ENCODE assay signal across 22 mouse cellular contexts in genomic region chr17:55722250-55722649, GRCm38 (mm10). TPM values are rescaled to one million over a fixed set of nuclear protein-coding genes. Genes with fewer than 3 reads are reported as not detected.
DNase-seq lines count a peak whose midpoint lies in the region; ATAC-seq and TF ChIP-seq lines count a peak whose summit lies in the region.
"Had no signal": no experiment of that assay in that cellular context is flagged by ENCODE, and none has a peak within 500 bp of the region (broad histone marks: within the 10 kb centered on the region; RNA-seq: fewer than 3 reads in every experiment).

No protein-coding gene starts in this region.

- intact Hi-C loops in left cerebral cortex, postnatal 4 days (cut with DNase I), result no loop called here
- intact Hi-C loops in left cerebral cortex, adult 2 months (cut with DNase I), result no loop called here

- peak; percentile 8 for DNase-seq in left cerebral cortex, postnatal 4 days
- no peak for DNase-seq in left cerebral cortex, adult 2 months (ENCODE audit: extremely low spot score in 1 of 2, low spot score in 2 of 2)
- DNase-seq in frontal cortex, adult 2 months (ENCODE audit: extremely low spot score in 1 of 2, low spot score in 1 of 2), result no peak
- DNase-seq in layer of hippocampus, adult 8-10 months (ENCODE audit: low spot score in 2 of 2), result no peak
- DNase-seq: adrenal gland, adult 2 months; adrenal gland, postnatal 36 days; cerebellum, adult 11-12 months; cerebellum, adult 9-10 months; gastrocnemius, adult 2 months; gastrocnemius, postnatal 36 days; heart, adult 2 months had no signal

- H3K36me3 ChIP-seq in macrophage (ENCODE audit: inconsistent target), result no peaks in the 10 kb centered on the region
- H3K36me3 ChIP-seq: embryonic facial prominence, embryonic 13.5 days; forebrain, embryonic 12.5 days; heart, embryonic 15.5 days; hindbrain, embryonic 15.5 days had no signal

- no peak overlapping the region for H3K27ac ChIP-seq in left cerebral cortex, adult 2 months
- H3K27ac ChIP-seq in bone marrow macrophage, adult 2 months (ENCODE audit: insufficient read depth, low read depth, low read length), result peak overlapping the region; percentile 78
- H3K27ac ChIP-seq in brown adipose tissue, adult 24 weeks (replicated peaks; ENCODE audit: low read depth, low read length), result peak overlapping the region; percentile 80
- H3K27ac ChIP-seq in macrophage, result peak overlapping the region; percentile 61
- H3K27ac ChIP-seq: embryonic facial prominence, embryonic 13.5 days; forebrain, embryonic 12.5 days; gastrocnemius, adult 2 months; heart, adult 2 months; heart, embryonic 15.5 days; hindbrain, embryonic 15.5 days had no signal

- H3K79me2 ChIP-seq in macrophage (ENCODE audit: inconsistent target), result no peaks in the 10 kb centered on the region

- H3K4me1 ChIP-seq in bone marrow macrophage, adult 2 months (ENCODE audit: control insufficient read depth, insufficient read depth, low read length), result peaks cover 8% of the 10 kb centered on the region
- H3K4me1 ChIP-seq in brown adipose tissue, adult 24 weeks (ENCODE audit: control insufficient read depth, insufficient read depth, insufficient read length, low read length), result no peaks in the 10 kb centered on the region
- H3K4me1 ChIP-seq: embryonic facial prominence, embryonic 13.5 days; forebrain, embryonic 12.5 days; heart, embryonic 15.5 days; hindbrain, embryonic 15.5 days had no signal

- no peak for ATAC-seq in frontal cortex, adult (ENCODE audit: low TSS enrichment)
- ATAC-seq: forebrain, embryonic 16.5 days; inflammation-experienced regulatory T-cells, adult 6 months had no signal

- TF ChIP-seq POLR2A in bone marrow macrophage, adult 2 months (IDR thresholded peaks at IDR 0.05; ENCODE audit: borderline replicate concordance, low read depth, low read length), result no peak

- H3K4me3 ChIP-seq in left cerebral cortex, adult 2 months, result no peak overlapping the region
- no peak overlapping the region for H3K4me3 ChIP-seq in bone marrow macrophage, adult 2 months (ENCODE audit: insufficient read depth, low read length)
- no peak overlapping the region for H3K4me3 ChIP-seq in brown adipose tissue, adult 24 weeks (ENCODE audit: insufficient read depth, low read depth, low read length)
- H3K4me3 ChIP-seq in macrophage (ENCODE audit: inconsistent target), result no peak overlapping the region
- H3K4me3 ChIP-seq: embryonic facial prominence, embryonic 13.5 days; forebrain, embryonic 12.5 days; gastrocnemius, adult 2 months; heart, adult 2 months; heart, embryonic 15.5 days; hindbrain, embryonic 15.5 days had no signal

- no peak for TF ChIP-seq CTCF in left cerebral cortex, adult 2 months (IDR thresholded peaks at IDR 0.05)
- no peak for TF ChIP-seq CTCF in bone marrow macrophage, adult 2 months (IDR thresholded peaks at IDR 0.05; ENCODE audit: low read depth, low read length)

- 3% methylated on average over 2 of the region's 2 CpGs for WGBS in macrophage (ENCODE audit: missing documents)

RNA-seq across cellular contexts. Expression of gene Pot1b, which starts 9.8 kb away (rescaled TPM):
- 10 to 100 TPM in 1 of 2 experiments, 1 to 10 TPM in 1; 8.0 to 10.4 TPM for total RNA-seq in left cerebral cortex, postnatal 4 days (2021)
- total RNA-seq in left cerebral cortex, adult 2 months (2021), result 1 to 10 TPM; 5.2 to 6.1 TPM
- polyA plus RNA-seq in bone marrow macrophage, adult 2 months (2012; ENCODE audit: insufficient read depth, insufficient read length, missing spikeins), result 71.8 and 78.7 TPM in 2 replicates
- polyA plus RNA-seq in brown adipose tissue, adult 24 weeks (2012; ENCODE audit: insufficient read depth, insufficient read length, missing spikeins), result 1.9 and 2.6 TPM in 2 replicates
- 100 to 1,000 TPM in 24 of 26 experiments, 10 to 100 TPM in 2; 59.9 to 321 (median 173) TPM for total RNA-seq in macrophage (2018; cell fraction: chromatin; rRNA removed)
- 10 to 100 TPM in 13 of 26 experiments, 1 to 10 TPM in 13; 6.7 to 18.2 (median 9.8) TPM for total RNA-seq in macrophage (2018; cell fraction: cytosol; rRNA removed)
- total RNA-seq in macrophage (2018; cell fraction: nucleus; rRNA removed), result 100 to 1,000 TPM in 10 of 26 experiments, 10 to 100 TPM in 16; 52.8 to 192 (median 91.0) TPM
- 6.4 to 23.1 TPM (median 13.3 TPM) in 3 replicates for polyA plus RNA-seq in macrophage (2018)
- 7.9 and 8.4 TPM in 2 replicates for polyA plus RNA-seq in frontal cortex, adult 2 months (2012; rRNA removed)
- 1 to 10 TPM; 7.4 to 9.4 (median 8.6) TPM for total RNA-seq in layer of hippocampus, adult 8-10 months (2022)

RNA-seq across cellular contexts. Expression of gene Adgre4, which starts 27.5 kb away (rescaled TPM):
- total RNA-seq in left cerebral cortex, postnatal 4 days (2021), result under 1 TPM; 0.20 TPM
- under 1 TPM in 1 of 2 experiments, not detected in 1; 0.09 TPM for total RNA-seq in left cerebral cortex, adult 2 months (2021)
- 20.0 and 22.8 TPM in 2 replicates for polyA plus RNA-seq in bone marrow macrophage, adult 2 months (2012; ENCODE audit: insufficient read depth, insufficient read length, missing spikeins)
- 0.33 and 0.48 TPM in 2 replicates for polyA plus RNA-seq in brown adipose tissue, adult 24 weeks (2012; ENCODE audit: insufficient read depth, insufficient read length, missing spikeins)
- 1 to 10 TPM in 23 of 26 experiments, under 1 TPM in 3; 0.17 to 6.5 (median 1.7) TPM for total RNA-seq in macrophage (2018; cell fraction: chromatin; rRNA removed)
- total RNA-seq in macrophage (2018; cell fraction: cytosol; rRNA removed), result 1 to 10 TPM; 1.1 to 3.2 (median 2.3) TPM
- total RNA-seq in macrophage (2018; cell fraction: nucleus; rRNA removed), result 1 to 10 TPM in 25 of 26 experiments, under 1 TPM in 1; 0.74 to 7.1 (median 4.3) TPM
- polyA plus RNA-seq in macrophage (2018), result 0.41 to 5.7 TPM (median 2.4 TPM) in 3 replicates
- 0.10 and 0.15 TPM in 2 replicates for polyA plus RNA-seq in frontal cortex, adult 2 months (2012; rRNA removed)
- total RNA-seq in layer of hippocampus, adult 8-10 months (2022), result under 1 TPM in 1 of 4 experiments, not detected in 3; 0.08 TPM
- total RNA-seq: ES-E14 had no signal
- polyA plus RNA-seq: forebrain, embryonic 12.5 days had no signal
